Mouse (Mus musculus): ENCODE data around the gene AC109138.7.

DNA sequence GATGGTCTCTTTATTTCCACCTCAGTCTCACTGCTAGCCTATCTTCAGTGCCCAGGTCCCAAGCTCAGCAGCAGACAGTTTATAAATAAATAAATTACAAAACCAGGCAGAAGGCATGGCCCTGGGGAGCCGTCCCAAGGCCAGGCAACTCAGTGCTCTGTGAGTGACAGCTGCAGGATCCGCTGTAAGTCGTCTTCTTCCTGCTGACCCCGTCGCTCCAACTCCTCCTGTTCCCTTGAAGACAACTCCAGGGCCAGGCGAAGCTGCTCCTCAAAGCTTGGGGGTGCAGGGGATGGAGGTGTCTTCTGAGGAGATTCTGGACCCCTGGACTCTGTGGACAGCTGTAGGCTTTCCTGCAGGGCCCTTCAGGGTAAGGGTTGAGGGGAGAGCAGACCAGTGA lies 56.0 kb downstream of the AC109138.7 start:
- TF ChIP-seq CTCF (conservative IDR thresholded peaks at IDR 0.05; ENCODE audit: low read length) (no peak), POU5F1 (IDR thresholded peaks at IDR 0.05; ENCODE audit: borderline replicate concordance, low read length) (no peak)

Data from E14TG2a.4 (cell line).